Mouse (Mus musculus): ENCODE measurements around the gene Sipa1l1. TPM values are rescaled to one million over a fixed set of nuclear protein-coding genes. Genes with fewer than 3 reads are reported as not detected.

Gene Sipa1l1
- polyA plus RNA-seq, 1 experiment, result 16.1 TPM

GRCm38 (mm10) chr12:82398926-82399325 is 229.8 kb downstream of the Sipa1l1 start:
- WGBS, result 96% methylated on average over 2 of the region's 2 CpGs
- DNase-seq (ENCODE audit: low read depth, low spot score), result no peak

- 86% methylated on average over 6 of the region's 6 CpGs for WGBS
- no peak for DNase-seq (ENCODE audit: low read depth, low spot score)
Observed at GRCm38 (mm10) chr12:82399971-82400720, 231.0 kb downstream of the Sipa1l1 start.

- no peak for DNase-seq (ENCODE audit: low read depth, low spot score)
- 72% methylated on average over 7 of the region's 7 CpGs for WGBS
Observed at GRCm38 (mm10) chr12:82400783-82401182, 231.7 kb downstream of the Sipa1l1 start.

GRCm38 (mm10) chr12:82401440-82401839 is 232.3 kb downstream of the Sipa1l1 start:
- WGBS, result 61% methylated on average over 4 of the region's 4 CpGs
- DNase-seq (ENCODE audit: low read depth, low spot score), result no peak

GRCm38 (mm10) chr12:82402635-82403034 is 233.5 kb downstream of the Sipa1l1 start:
- 91% methylated on average over 9 of the region's 9 CpGs for WGBS
- no peak for DNase-seq (ENCODE audit: low read depth, low spot score)

GRCm38 (mm10) chr12:82407531-82408255 is 238.6 kb downstream of the Sipa1l1 start:
- DNase-seq (ENCODE audit: low read depth, low spot score), result no peak
- WGBS, result 71% methylated on average over 5 of the region's 5 CpGs

GRCm38 (mm10) chr12:82408486-82408885 is 239.4 kb downstream of the Sipa1l1 start:
- 28% methylated on average over 6 of the region's 6 CpGs for WGBS
- DNase-seq (ENCODE audit: low read depth, low spot score), result no peak

- WGBS, result 72% methylated on average over 7 of the region's 7 CpGs
- DNase-seq (ENCODE audit: low read depth, low spot score), result no peak
Observed at GRCm38 (mm10) chr12:82409686-82410472, 240.8 kb downstream of the Sipa1l1 start.

GRCm38 (mm10) chr12:82412291-82413032 is 243.3 kb downstream of the Sipa1l1 start:
- no peak for DNase-seq (ENCODE audit: low read depth, low spot score)
- WGBS, result 17% methylated on average over 3 of the region's 3 CpGs

- DNase-seq (ENCODE audit: low read depth, low spot score), result no peak
- 72% methylated on average over 4 of the region's 4 CpGs for WGBS
Observed at GRCm38 (mm10) chr12:82415690-82416364, 246.7 kb downstream of the Sipa1l1 start.

GRCm38 (mm10) chr12:82419027-82419426 is 249.9 kb downstream of the Sipa1l1 start:
- 92% methylated on average over 8 of the region's 8 CpGs for WGBS
- DNase-seq (ENCODE audit: low read depth, low spot score), result no peak

GRCm38 (mm10) chr12:82424783-82425182 is 255.7 kb downstream of the Sipa1l1 start:
- no peak for DNase-seq (ENCODE audit: low read depth, low spot score)
- 92% methylated on average over 15 of the region's 15 CpGs for WGBS

GRCm38 (mm10) chr12:82425853-82426252 is 256.7 kb downstream of the Sipa1l1 start:
- no peak for DNase-seq (ENCODE audit: low read depth, low spot score)
- 91% methylated on average over 11 of the region's 11 CpGs for WGBS

- WGBS, result 71% methylated on average over 2 of the region's 2 CpGs
- DNase-seq (ENCODE audit: low read depth, low spot score), result no peak
Observed at GRCm38 (mm10) chr12:82427416-82427815, 258.3 kb downstream of the Sipa1l1 start.

- 90% methylated on average over 9 of the region's 9 CpGs for whole genome bisulfite sequencing
- no peak for DNase-seq (ENCODE audit: low read depth, low spot score)
Observed at GRCm38 (mm10) chr12:82428466-82428865, 259.3 kb downstream of the Sipa1l1 start.

GRCm38 (mm10) chr12:82433311-82433710 is 264.2 kb downstream of the Sipa1l1 start:
- 88% methylated on average over 4 of the region's 4 CpGs for WGBS
- no peak for DNase-seq (ENCODE audit: low read depth, low spot score)

- DNase-seq (ENCODE audit: low read depth, low spot score), result no peak
- WGBS, result 76% methylated on average over 9 of the region's 9 CpGs
Observed at GRCm38 (mm10) chr12:82434591-82434990, 265.5 kb downstream of the Sipa1l1 start.

- DNase-seq (ENCODE audit: low read depth, low spot score), result no peak
- 80% methylated on average over 3 of the region's 3 CpGs for WGBS
Observed at GRCm38 (mm10) chr12:82441479-82441878, 272.4 kb downstream of the Sipa1l1 start.

- 83% methylated on average over 8 of the region's 8 CpGs for WGBS
- DNase-seq (ENCODE audit: low read depth, low spot score), result no peak
Observed at GRCm38 (mm10) chr12:82446609-82447024, 277.5 kb downstream of the Sipa1l1 start.

Data from large intestine, adult 2 months (tissue).